Mouse (Mus musculus): ENCODE measurements around the gene Rgl2.

GRCm38 (mm10) chr17:33959135-33959534 lies 29.8 kb downstream of the Rgl2 start:
- TF ChIP-seq CTCF (IDR thresholded peaks at IDR 0.05; ENCODE audit: borderline replicate concordance, insufficient read depth, low read length) (no peak), POLR2A (IDR thresholded peaks at IDR 0.05; ENCODE audit: low read depth, low read length) (no peak)
